Mouse (Mus musculus) heart, postnatal 0 days (tissue): ENCODE measurements around the gene Sh3rf1. TPM values are rescaled to one million over a fixed set of nuclear protein-coding genes. Genes with fewer than 3 reads are reported as not detected.

Source experiments
- ATAC-seq: fragments of 200-750 bp; cut with Nextera tagmentation; 2 replicates; pipeline ENCODE4 v1.8.0; 2017; ENCODE audit warnings: low read depth, moderate number of reproducible peaks, moderate library complexity; ENCODE audit not compliant: insufficient read depth
- DNase-seq: peaks from one replicate; pipeline ENCODE4 v3.0.0-alpha.2; 2016; ENCODE audit warnings: low spot score
- H3K27ac ChIP-seq: fragments of 300-500 bp; sonication (generic); 2 replicates; pipeline ENCODE4 v1.5.1; 2014; ENCODE audit warnings: low read depth, mild to moderate bottlenecking
- H3K27me3 ChIP-seq: fragments of 300-500 bp; sonication (generic); 2 replicates; pipeline ENCODE4 v1.6.1; 2014; ENCODE audit warnings: low read length, mixed read lengths; ENCODE audit not compliant: control insufficient read depth, insufficient read depth
- H3K36me3 ChIP-seq: fragments of 300-500 bp; sonication (generic); replicated peaks from 2 replicates; pipeline ENCODE4 v1.6.1; 2014; ENCODE audit warnings: low read length, mixed read lengths; ENCODE audit not compliant: control insufficient read depth, insufficient read depth
- H3K4me1 ChIP-seq: fragments of 300-500 bp; sonication (generic); 2 replicates; pipeline ENCODE4 v1.6.1; 2014; ENCODE audit warnings: antibody characterized with exemption; ENCODE audit not compliant: control insufficient read depth, insufficient read depth
- H3K4me2 ChIP-seq: fragments of 300-500 bp; sonication (generic); 2 replicates; pipeline ENCODE4 v1.6.1; 2014; ENCODE audit warnings: low read depth, mild to moderate bottlenecking, low read length, moderate library complexity
- H3K4me3 ChIP-seq: fragments of 300-500 bp; sonication (generic); 2 replicates; pipeline ENCODE4 v1.5.1; 2014; ENCODE audit warnings: low read depth, low read length
- H3K9ac ChIP-seq: fragments of 300-500 bp; sonication (generic); replicated peaks from 2 replicates; pipeline ENCODE4 v1.6.1; 2014; ENCODE audit warnings: low read depth, low read length, mixed read lengths
- H3K9me3 ChIP-seq: fragments of 300-500 bp; sonication (generic); replicated peaks from 2 replicates; pipeline ENCODE4 v1.6.1; 2016; ENCODE audit warnings: low read length; ENCODE audit not compliant: control insufficient read depth
- CTCF ChIP-seq: IDR thresholded peaks from 2 replicates; pipeline ENCODE4 v1.5.1; 2016; ENCODE audit warnings: antibody characterized with exemption, control low read depth, low read depth
- EP300 ChIP-seq: IDR thresholded peaks from 2 replicates; pipeline ENCODE4 v1.6.1; 2016; ENCODE audit warnings: antibody characterized with exemption, low read depth
- WGBS: fragments of 180-500 bp; shearing (Covaris S2); extraction: QIAGEN DNeasy Blood & Tissue Kit; methylation state at CpG from one replicate; pipeline ENCODE4 v1.1.7; 2014; 5-methylcytosine and 5-hydroxymethylcytosine counted together
- polyA plus RNA-seq: library from polyadenylated mRNA; unstranded; fragments of >200 nt; fragmentation: Nextera tagmentation; extraction: Ambion mirVana; gene quantifications from 2 replicates; pipeline ENCODE4 v1.2.1, GENCODE M21; 2015
- total RNA-seq: library from RNA; depleted of rRNA; stranded (reverse); fragments of >200 nt; gene quantifications from 2 replicates; pipeline ENCODE4 v1.2.3, GENCODE M21; 2014; ENCODE audit warnings: low replicate concordance

The Sh3rf1 gene
- total and polyA plus RNA-seq, 2 experiments from 2014 or later, result 2.4 to 8.9 TPM

DNA sequence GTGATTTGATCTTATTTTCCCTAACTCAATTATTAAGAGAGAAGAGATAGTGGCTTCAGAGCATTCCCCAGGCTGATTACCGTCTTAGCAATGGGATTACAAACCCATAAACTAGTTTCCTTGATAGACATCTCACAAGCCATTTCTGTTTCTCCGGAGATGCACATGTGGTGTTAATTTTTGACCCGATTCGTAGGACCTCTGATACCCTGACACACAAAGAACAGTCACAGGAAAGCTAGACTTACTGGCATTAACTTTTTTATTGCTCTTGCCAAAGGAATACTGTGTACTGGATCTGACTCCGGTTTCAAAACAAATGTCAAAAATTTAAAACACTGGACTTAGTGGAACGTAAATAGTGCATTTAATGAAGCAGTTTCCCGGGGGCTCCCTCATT, 62.2 kb downstream of the Sh3rf1 start:
- Histone ChIP-seq H3K9me3 (no peaks in the 10 kb centered on the region), H3K27ac (no peak overlapping the region), H3K4me1 (peaks cover 24% of the 10 kb centered on the region), H3K36me3 (no peaks in the 10 kb centered on the region), H3K9ac (no peak overlapping the region), H3K4me2 (no peak overlapping the region), H3K27me3 (no peaks in the 10 kb centered on the region), H3K4me3 (no peak overlapping the region)
- WGBS, result 74% methylated on average over 7 of the region's 7 CpGs
- TF ChIP-seq EP300 (no peak), CTCF (no peak)
- ATAC-seq (no peak), DNase-seq (no peak)

DNA sequence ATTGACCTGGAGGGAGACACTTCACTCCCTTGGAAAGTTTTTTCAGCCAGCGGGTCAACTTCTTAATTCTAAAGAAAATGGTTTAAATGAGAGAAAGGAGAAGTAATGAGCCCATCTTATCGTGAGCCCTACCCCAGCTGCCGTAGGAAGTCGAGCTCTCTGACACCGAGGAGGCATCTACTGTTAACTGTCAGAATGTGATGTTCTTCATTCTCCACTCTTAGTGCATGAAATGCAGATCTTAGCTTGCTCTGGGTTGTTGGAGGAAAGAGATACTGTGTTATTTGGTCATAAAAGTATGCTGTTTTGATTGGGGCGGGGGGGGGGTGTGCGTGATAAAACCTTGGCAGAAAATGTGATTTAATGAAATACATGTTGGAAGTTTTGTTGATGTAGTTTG, 62.7 kb downstream of the Sh3rf1 start:
- ATAC-seq, result no peak
- TF ChIP-seq CTCF, result no peak
- no peak for TF ChIP-seq EP300
- no peak for DNase-seq
- Histone ChIP-seq H3K36me3 (no peaks in the 10 kb centered on the region), H3K27ac (no peak overlapping the region), H3K4me1 (peaks cover 23% of the 10 kb centered on the region), H3K27me3 (no peaks in the 10 kb centered on the region), H3K9me3 (no peaks in the 10 kb centered on the region), H3K9ac (no peak overlapping the region), H3K4me2 (no peak overlapping the region), H3K4me3 (no peak overlapping the region)
- WGBS, result 73% methylated on average over 7 of the region's 7 CpGs

DNA sequence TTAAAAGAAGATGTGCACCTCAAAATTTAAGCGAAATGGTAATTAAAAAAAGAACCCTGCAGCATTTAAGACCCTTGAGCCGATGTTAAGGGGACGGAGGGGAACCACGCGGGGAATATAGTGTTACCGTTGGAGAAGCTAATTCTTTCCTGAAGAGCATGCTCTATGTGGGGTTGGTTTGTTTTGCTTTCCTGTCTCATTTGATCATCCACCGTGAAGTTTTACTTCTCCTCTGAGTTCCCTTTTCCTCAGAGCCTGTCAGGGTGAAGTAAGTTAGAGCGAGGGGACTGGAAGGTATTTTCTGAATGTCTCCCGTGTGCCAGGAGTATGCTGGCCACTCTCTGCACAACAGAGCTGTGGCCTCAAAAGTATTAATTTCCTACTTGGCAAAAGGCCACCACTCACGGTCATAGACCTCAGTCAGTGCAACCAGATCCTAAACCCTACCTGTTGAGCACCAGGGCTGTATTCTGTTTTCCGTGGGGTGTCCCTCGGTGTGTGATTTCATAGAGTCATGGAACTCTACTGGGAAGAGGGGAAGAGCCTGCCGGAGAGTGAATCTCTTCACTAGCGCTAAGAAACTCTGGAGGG, 63.2 kb downstream of the Sh3rf1 start:
- TF ChIP-seq EP300, result no peak
- no peak for TF ChIP-seq CTCF
- no peaks in the 10 kb centered on the region for H3K9me3 ChIP-seq

DNA sequence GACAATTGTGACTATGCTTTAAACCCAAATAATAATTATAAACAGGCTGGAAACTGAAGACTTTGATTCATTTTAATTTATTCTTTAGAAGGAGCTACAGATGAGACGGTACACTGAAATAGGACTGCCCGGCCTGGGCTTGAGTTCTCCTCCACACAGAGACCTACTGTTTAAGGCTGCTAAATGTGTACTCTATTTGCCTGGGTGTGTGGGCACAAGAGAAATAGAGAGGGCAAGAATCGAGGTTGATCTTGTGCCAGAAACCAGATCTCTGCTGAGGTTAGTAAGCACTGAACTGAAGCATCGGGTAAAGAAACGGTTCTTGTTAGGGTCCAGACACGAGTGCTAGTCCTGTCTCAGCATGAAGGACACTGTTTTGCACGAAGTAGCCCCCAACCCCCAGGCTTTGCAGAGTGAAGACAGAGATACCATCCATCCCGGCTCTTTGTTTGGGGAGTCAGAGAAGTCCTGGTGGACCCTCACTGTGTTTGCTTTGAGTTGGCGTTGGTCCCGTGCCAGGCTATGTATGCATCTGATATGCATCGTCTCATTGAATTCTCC, 64.4 kb downstream of the Sh3rf1 start:
- no peak for TF ChIP-seq EP300
- TF ChIP-seq CTCF, result no peak
- DNase-seq (no peak), ATAC-seq (no peak)
- Histone ChIP-seq H3K4me2 (0 out of 2 replicates have a peak overlapping the region, but pooled peaks have one; percentile 29), H3K27me3 (no peaks in the 10 kb centered on the region), H3K4me1 (peaks cover 17% of the 10 kb centered on the region), H3K36me3 (no peaks in the 10 kb centered on the region), H3K4me3 (no peak overlapping the region), H3K9ac (no peak overlapping the region), H3K27ac (no peak overlapping the region), H3K9me3 (no peaks in the 10 kb centered on the region)
- 75% methylated on average over 11 of the region's 11 CpGs for WGBS

More for the DNA sequence above, 63.2 kb downstream of the Sh3rf1 start:
- 77% methylated on average over 14 of the region's 14 CpGs for WGBS
- no peak overlapping the region for H3K27ac ChIP-seq
- H3K36me3 ChIP-seq, result no peaks in the 10 kb centered on the region
- H3K4me2 ChIP-seq, result no peak overlapping the region
- H3K4me1 ChIP-seq, result peaks cover 18% of the 10 kb centered on the region
- no peak overlapping the region for H3K4me3 ChIP-seq
- no peak for ATAC-seq
- DNase-seq, result no peak
- no peak overlapping the region for H3K9ac ChIP-seq
- H3K27me3 ChIP-seq, result no peaks in the 10 kb centered on the region

DNA sequence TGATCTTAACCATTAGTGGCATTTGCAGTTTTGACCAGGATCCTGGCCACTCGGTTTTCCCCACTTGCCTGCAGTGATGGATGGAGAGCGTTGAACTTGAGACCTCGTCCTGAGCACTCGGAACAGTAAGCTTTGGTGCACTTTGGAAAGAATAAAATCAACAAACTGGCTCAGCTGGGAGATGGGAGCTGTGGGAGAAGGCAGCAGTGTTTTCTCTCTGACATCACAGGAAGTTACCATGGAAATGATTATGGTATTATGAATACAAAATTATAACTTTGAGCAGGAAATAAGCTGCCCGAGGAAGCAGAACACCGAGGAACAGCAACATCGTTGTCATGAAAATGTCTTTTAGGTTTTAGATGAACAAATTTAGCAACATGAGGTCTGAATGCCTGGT, 65.0 kb downstream of the Sh3rf1 start:
- DNase-seq (peak; percentile 22), ATAC-seq (no peak; the same call in 1 of the 2 replicates)
- H3K27me3 ChIP-seq, result no peaks in the 10 kb centered on the region
- no peaks in the 10 kb centered on the region for H3K9me3 ChIP-seq
- no peaks in the 10 kb centered on the region for H3K36me3 ChIP-seq
- peak overlapping the region; percentile 29; the same call in 1 of the 2 replicates for H3K4me2 ChIP-seq
- H3K9ac ChIP-seq, result no peak overlapping the region
- 44% methylated on average over 7 of the region's 7 CpGs for WGBS
- H3K4me3 ChIP-seq, result no peak overlapping the region
- no peak for TF ChIP-seq EP300
- no peak for TF ChIP-seq CTCF
- H3K27ac ChIP-seq, result peak overlapping the region; percentile 3; the same call in 1 of the 2 replicates
- H3K4me1 ChIP-seq, result peaks cover 13% of the 10 kb centered on the region

DNA sequence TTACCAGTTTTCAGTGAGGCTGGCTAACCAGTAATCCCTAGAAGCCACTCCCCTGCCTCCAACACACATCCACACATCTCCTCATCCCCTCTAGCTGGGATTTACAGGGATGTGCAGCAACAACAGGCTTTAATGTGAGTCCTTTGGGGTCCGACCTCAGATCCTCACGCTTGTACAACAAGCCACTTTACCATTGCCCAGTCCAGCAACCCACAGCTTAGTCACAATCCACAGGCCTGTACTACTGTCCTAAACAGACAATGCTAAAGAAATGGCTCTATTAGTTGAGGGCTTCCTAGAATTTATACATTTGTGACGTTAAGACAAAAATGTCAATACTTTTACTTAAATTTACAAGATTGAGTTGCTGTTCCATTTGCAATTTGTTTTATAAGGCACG, 71.4 kb downstream of the Sh3rf1 start:
- ATAC-seq, result no peak
- no peak for DNase-seq
- Histone ChIP-seq H3K36me3 (no peaks in the 10 kb centered on the region), H3K4me1 (no peaks in the 10 kb centered on the region), H3K9ac (no peak overlapping the region), H3K27ac (no peak overlapping the region), H3K9me3 (no peaks in the 10 kb centered on the region), H3K27me3 (no peaks in the 10 kb centered on the region), H3K4me2 (no peak overlapping the region), H3K4me3 (no peak overlapping the region)
- WGBS, result 85% methylated on average over 4 of the region's 4 CpGs
- no peak for TF ChIP-seq CTCF
- TF ChIP-seq EP300, result no peak
